Mouse (Mus musculus) cortical plate, adult 2 months (tissue): ENCODE results near the gene Evc2.

Experiments
- CTCF ChIP-seq: fragments of 200-500 bp; IDR thresholded peaks from 2 replicates; pipeline ENCODE4 v1.5.1; 2011; ENCODE audit warnings: mild to moderate bottlenecking, control low read depth, low read length; ENCODE audit not compliant: insufficient read depth; ENCODE audit errors: extremely low read depth
- POLR2A ChIP-seq: fragments of 200-500 bp; IDR thresholded peaks from 2 replicates; pipeline ENCODE4 v1.6.1; 2011; ENCODE audit warnings: mild to moderate bottlenecking, low read length, control low read depth; ENCODE audit not compliant: insufficient read depth; ENCODE audit errors: extremely low read depth

DNA sequence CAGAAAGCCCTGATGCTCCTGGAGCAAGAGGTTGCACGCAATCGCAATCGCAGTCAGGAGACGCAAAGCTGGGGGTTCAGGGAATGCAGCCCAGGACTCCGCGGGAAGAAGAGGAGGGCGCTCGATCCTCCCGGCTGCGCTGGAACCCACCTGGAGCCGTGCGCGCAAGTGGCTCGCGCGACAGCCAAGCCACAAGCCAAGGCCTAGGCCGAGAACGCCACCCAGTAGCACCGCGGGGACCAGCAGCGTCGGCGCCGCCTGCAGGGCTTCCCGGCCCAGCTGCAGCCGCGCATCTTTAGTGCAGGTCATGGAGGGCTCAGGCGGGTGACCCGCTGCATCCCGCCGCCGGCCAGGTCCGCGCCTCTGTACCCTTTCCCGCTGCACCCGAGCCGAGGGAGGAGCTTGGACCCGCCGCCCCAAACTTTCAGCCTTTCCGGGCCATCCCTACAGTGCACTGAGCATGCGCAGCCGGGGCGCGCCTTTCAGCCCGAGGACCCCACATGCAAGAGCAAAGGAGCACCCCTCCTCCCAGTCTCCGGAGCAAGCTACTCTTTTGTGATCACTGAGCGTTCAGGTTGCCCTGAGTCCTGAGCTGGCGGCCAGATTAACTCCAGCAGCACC, 1.7 kb upstream of the Evc2 start, which contains the start of gene Evc:
- TF ChIP-seq CTCF (no peak), POLR2A (no peak)
